9 mouse cellular contexts compared by ENCODE assay signal in genomic region chr2:6436085-6436950, GRCm38 (mm10).
DNase-seq lines count a peak whose midpoint lies in the region; ATAC-seq and TF ChIP-seq lines count a peak whose summit lies in the region.
"Had no signal": no experiment of that assay in that cellular context is flagged by ENCODE, and none has a peak within 500 bp of the region (broad histone marks: within the 10 kb centered on the region; RNA-seq: fewer than 3 reads in every experiment).

No protein-coding gene starts in this region.

- H3K27me3 ChIP-seq in thymus, adult 2 months (ENCODE audit: control insufficient read depth, insufficient read depth, low read length), result no peaks in the 10 kb centered on the region
- no peaks in the 10 kb centered on the region for H3K27me3 ChIP-seq in intestine, postnatal 0 days (replicated peaks; ENCODE audit: control insufficient read depth, insufficient read depth, low read length)
- no peaks in the 10 kb centered on the region for H3K27me3 ChIP-seq in liver, embryonic 11.5 days (replicated peaks; ENCODE audit: control insufficient read depth, insufficient read depth, low read length)

- no peak overlapping the region for H3K4me3 ChIP-seq in thymus, adult 2 months (ENCODE audit: control insufficient read depth, insufficient read depth, low read length)
- no peak overlapping the region for H3K4me3 ChIP-seq in intestine, postnatal 0 days (ENCODE audit: low read depth, low read length)
- H3K4me3 ChIP-seq in liver, embryonic 11.5 days (ENCODE audit: low read depth, low read length), result no peak overlapping the region
- H3K4me3 ChIP-seq: erythroblast, embryonic 14.5 days had no signal

- H3K4me2 ChIP-seq in intestine, postnatal 0 days (replicated peaks; ENCODE audit: low read depth), result no peak overlapping the region
- H3K4me2 ChIP-seq in liver, embryonic 11.5 days, result no peak overlapping the region

- no peaks in the 10 kb centered on the region for H3K4me1 ChIP-seq in thymus, adult 2 months (replicated peaks; ENCODE audit: control insufficient read depth, insufficient read depth, low read length)
- no peaks in the 10 kb centered on the region for H3K4me1 ChIP-seq in intestine, postnatal 0 days (replicated peaks; ENCODE audit: control insufficient read depth, insufficient read depth, low read length)
- H3K4me1 ChIP-seq in liver, embryonic 11.5 days (replicated peaks; ENCODE audit: control insufficient read depth, insufficient read depth, low read length), result peaks cover under 1% of the 10 kb centered on the region

- peaks cover 16% of the 10 kb centered on the region for H3K36me3 ChIP-seq in thymus, adult 2 months (ENCODE audit: control insufficient read depth, insufficient read depth, low read length)
- peaks cover 44% of the 10 kb centered on the region for H3K36me3 ChIP-seq in intestine, postnatal 0 days (ENCODE audit: control insufficient read depth, insufficient read depth)
- H3K36me3 ChIP-seq in liver, embryonic 11.5 days (ENCODE audit: control insufficient read depth, insufficient read depth, low read length), result peaks cover 10% of the 10 kb centered on the region; the same call in 1 of the 2 replicates

- no peak for TF ChIP-seq CTCF in thymus, adult 2 months (IDR thresholded peaks at IDR 0.05; ENCODE audit: borderline replicate concordance, control insufficient read depth, extremely low read depth, insufficient read depth, low read length, poor library complexity)
- peak; percentile 90 for TF ChIP-seq CTCF in intestine, postnatal 0 days (IDR thresholded peaks at IDR 0.05; ENCODE audit: low read depth)

- 81% methylated on average over 16 of the region's 16 CpGs for WGBS in thymus, adult 2 months
- WGBS in intestine, postnatal 0 days, result 77% methylated on average over 16 of the region's 16 CpGs
- 80% methylated on average over 16 of the region's 16 CpGs for WGBS in liver, embryonic 11.5 days

- no peak for TF ChIP-seq POLR2A in thymus, adult 2 months (IDR thresholded peaks at IDR 0.05; ENCODE audit: control insufficient read depth, extremely low read depth, insufficient read depth, low read length, poor library complexity)

- H3K27ac ChIP-seq in thymus, adult 2 months (ENCODE audit: control insufficient read depth, insufficient read depth, low read length), result no peak overlapping the region
- no peak overlapping the region for H3K27ac ChIP-seq in intestine, postnatal 0 days (ENCODE audit: low read depth, low read length)
- H3K27ac ChIP-seq in liver, embryonic 11.5 days (ENCODE audit: low read depth, low read length), result no peak overlapping the region

- peak; percentile 87 for ATAC-seq in frontal cortex, adult (ENCODE audit: low TSS enrichment)
- 0 out of 2 replicates have a peak, but pooled peaks have one; percentile 36 for ATAC-seq in intestine, postnatal 0 days
- ATAC-seq in liver, embryonic 11.5 days (replicated peaks; ENCODE audit: low FRiP score), result 0 out of 2 replicates have a peak, but pooled peaks have one; percentile 44

- no peaks in the 10 kb centered on the region for H3K9me3 ChIP-seq in intestine, postnatal 0 days (ENCODE audit: control insufficient read depth)
- H3K9me3 ChIP-seq in liver, embryonic 11.5 days (ENCODE audit: control insufficient read depth, low read length), result no peaks in the 10 kb centered on the region

- DNase-seq in thymus, adult 2 months, result peak; percentile 37
- DNase-seq in thymus, adult 18-20 months, result no peak
- peak; percentile 13 for DNase-seq in cerebellum, adult 8-10 months
- peak; percentile 33 for DNase-seq in liver, embryonic 11.5 days (ENCODE audit: low spot score)
- DNase-seq in naive thymus-derived CD4-positive, alpha-beta T cell, adult 2 months (ENCODE audit: low read depth), result peak; percentile 19
- DNase-seq in thymus, postnatal 36 days, result peak; percentile 19 to 27

- H3K9ac ChIP-seq in intestine, postnatal 0 days (ENCODE audit: low read depth, low read length), result no peak overlapping the region
- no peak overlapping the region for H3K9ac ChIP-seq in liver, embryonic 11.5 days (ENCODE audit: low read depth, low read length)

Comparison
In these comparisons a context has a peak if more than half of its experiments do, and no peak if none do; other contexts are left out.
1. DNase-seq: peak in thymus, adult 2 months (single experiment), cerebellum, adult 8-10 months (single experiment), liver, embryonic 11.5 days (single experiment), naive thymus-derived CD4-positive, alpha-beta T cell, adult 2 months (single experiment) and thymus, postnatal 36 days (2 of 2); none in thymus, adult 18-20 months (0 of 2).
2. ATAC-seq: peak in every context shown above with its lines; median percentile 87 in frontal cortex, adult; 44 in liver, embryonic 11.5 days; 36 in intestine, postnatal 0 days.